Mouse (Mus musculus) 3T3-L1 (cell line): ENCODE results near the gene Tmem178.

Source experiments
- DNase-seq: peaks from one replicate; pipeline ENCODE4 v3.0.0-alpha.2; 2015; ENCODE audit warnings: low read depth, low spot score

Tmem178 gene

DNA sequence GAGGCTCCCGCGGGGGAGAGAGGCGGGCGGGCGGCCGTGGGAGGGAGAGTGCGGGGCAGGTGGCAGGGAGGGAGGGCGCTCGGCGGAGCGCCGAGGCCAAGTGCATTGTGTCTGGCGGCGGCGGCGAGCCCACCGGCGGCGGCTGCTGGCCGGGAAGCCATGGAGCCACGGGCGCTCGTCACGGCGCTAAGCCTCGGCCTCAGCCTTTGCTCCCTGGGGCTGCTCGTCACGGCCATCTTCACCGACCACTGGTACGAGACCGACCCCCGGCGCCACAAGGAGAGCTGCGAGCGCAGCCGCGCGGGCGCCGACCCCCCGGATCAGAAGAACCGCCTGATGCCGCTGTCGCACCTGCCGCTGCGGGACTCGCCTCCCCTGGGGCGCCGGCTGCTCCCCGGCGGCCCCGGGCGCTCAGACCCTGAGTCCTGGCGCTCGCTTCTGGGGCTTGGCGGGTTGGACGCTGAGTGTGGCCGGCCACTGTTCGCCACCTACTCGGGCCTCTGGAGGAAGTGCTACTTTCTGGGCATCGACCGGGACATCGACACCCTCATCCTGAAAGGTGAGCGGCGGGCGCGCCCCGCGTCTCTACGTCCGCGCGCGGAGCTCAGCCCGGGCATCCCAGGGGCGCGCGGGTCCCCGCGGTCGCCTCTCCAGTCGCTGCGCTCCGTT lies at the start of gene Tmem178:
TSS of gene Tmem178 (plus strand) at position 103 of the 669 bp plus-strand sequence.
- DNase-seq, result no peak

- no peak for DNase-seq
These were observed 48.0 kb upstream of the Tmem178 start for GRCm38 (mm10) chr17:80896481-80896880.

DNA sequence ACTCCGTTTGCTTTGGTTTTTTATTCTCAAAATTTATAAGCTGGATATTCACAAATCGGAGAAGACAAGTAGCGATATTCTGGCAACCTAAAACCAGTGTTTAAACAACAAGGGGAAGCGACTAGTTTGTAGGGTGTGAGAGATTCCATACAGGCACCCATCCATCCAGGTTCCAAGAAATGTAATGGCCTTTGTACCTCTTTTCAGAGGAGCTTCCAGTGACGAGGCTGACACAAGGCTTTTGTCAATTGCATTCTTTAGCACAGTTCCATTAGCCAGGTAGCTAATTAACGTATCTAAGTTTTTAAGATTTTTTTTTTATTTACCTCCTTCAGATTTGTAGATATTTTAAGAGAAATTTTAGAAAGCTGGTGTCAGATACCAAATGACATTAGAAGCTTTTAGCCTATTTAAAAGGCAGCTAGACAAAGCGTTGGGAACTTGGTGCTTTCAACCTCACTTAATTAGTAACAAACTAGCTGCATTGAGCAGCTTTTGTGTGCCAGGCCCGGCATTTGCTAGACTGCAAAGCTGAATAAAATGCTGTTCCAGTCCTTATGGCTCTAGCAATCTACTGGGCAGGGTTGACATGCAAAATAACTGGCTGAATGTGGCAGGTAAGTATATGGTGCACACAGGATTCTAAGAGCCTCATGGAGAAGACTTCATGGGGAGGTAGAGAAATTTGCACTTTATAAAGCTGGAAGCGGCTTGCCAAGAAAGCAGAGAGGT lies 46.6 kb upstream of the Tmem178 start:
- no peak for DNase-seq

DNA sequence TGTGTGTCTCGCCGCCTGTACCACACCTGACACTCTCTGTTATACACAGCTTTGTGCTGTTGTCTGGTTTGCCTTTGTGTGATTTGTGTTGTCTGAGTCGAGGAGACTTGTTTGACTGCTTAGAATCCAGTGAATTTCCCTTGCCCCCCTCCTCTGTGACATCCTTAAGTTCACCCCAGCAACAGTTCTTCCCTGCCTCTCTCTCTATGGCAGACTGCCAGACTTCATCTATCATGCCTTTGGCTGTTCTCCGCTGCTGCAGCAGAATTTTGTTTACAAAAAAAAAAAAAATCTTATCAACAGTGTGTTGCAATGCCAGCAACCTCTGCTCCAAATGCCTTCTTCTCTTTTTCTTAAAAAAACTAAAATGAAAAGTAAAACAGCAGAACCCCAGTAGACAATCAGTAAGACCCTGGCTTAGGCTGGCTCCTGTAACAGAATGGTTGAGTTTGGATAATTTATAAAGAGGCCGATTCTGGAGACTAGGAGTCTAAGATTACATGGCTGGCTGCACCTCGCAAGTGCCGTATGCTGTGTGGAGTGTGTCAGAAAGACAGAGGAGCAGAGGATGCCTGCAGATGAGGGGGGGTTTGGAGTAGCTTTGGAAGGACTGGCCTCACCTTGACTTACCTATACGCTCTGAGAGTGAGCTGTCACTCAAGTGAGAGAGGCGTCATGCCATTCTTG lies 44.8 kb upstream of the Tmem178 start:
- DNase-seq, result peak; percentile 77

DNA sequence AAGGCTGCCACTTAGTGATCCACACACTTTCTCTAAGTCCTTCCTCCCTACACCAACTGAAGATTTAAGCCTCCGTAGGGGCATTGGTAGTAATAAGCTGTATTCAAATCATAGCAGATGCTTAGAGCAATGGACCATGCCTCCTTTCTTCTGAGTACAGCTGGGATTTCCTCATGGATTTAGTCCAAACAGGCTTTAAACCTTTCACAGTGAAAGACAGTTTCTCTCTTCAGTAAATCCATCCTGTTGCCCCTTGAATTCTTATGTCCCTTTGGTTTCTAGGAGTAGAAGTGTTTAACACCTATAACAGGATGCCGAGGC lies 44.3 kb upstream of the Tmem178 start:
- DNase-seq, result no peak

GRCm38 (mm10) chr17:80901885-80902284 lies 42.5 kb upstream of the Tmem178 start:
- no peak for DNase-seq

DNA sequence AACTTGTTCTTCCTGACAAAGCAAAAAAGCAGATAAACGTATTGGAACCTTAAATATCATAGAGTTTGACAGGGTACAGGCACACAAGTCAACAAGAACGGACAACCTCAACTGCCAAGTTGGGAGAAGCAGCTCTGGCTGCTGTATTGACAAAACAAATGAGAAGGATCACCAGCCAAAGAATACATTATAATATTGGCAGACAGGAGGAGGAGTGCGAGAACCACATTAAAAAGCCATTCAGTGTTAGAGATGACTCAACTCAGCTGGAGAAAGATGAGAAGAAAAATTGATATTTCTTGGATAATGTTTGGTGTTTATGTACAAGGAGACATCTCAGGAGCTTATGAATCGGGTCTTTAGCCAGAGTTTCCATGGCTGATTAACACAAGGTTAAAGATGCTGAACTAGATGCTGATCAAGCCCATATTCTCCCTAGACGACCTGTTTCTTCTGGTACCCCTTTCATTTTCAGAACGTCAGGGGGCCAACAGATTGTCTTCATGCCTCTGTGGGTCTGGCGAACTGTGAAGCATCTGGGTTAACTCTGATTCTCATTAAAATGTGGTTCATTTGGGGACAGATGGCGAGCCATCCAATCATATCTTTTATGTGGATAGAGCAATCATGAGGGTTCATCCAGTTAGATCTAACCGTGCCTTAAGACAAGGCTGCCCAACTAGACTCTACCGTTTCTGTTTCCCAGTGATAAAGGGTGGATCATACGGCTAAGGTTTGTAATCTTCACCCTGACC lies 41.1 kb upstream of the Tmem178 start:
- DNase-seq, result no peak

DNA sequence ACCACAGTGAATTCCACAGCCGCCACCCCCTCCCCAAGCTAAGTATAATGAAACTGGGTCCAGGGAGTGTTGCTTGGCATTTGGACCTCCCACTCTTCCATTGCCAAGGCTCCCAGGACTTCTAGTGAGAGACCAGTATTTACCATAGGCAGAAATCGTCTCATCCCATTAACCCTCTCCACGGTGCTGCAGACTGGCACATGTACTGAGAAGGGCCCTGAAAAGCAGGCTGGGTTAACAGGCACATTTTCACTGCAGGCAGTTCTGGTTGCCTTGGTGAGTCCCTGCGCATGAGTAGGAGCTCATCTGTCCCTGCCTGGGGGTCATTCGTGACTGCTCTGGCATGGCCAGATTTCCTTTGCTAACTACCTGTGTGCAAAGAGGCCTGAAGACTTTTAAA lies 40.4 kb upstream of the Tmem178 start:
- DNase-seq, result no peak

DNA sequence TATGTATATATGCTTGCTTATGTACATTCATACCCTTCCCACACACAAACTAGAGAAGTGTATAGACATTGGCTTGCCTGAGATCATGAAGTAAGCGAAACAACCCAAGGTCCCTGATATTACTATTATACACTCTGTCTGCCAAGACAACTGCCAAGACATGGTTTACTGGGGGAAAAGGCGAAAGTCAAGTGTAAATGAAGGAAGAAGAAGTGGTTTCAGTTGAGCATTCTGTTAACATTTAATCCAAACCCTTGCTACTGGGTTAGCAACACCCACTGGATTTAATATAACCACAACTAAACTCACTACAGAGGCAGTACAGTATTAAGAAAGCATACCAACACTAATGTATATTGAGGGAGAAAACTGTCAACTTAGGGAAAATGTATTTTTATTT lies 28.8 kb upstream of the Tmem178 start:
- no peak for DNase-seq

DNA sequence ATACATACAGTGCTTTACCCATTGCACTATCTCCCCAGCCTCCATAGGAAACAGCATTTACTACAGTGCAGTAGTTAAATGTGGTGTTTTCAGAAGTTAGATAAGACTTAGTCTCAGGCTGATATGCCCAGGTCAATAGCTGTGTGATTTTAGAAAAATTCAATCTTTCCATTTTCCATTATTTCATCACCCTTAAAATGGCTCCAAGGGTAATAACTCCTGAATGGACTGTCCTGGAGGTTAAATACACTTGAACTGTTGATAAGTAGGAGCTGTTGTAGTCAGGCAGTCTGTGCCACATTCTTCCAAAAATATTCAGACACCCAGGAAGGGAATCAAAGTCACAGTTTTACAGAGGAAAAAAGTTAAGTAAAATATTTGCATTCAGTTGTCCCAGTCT lies 25.2 kb upstream of the Tmem178 start:
- no peak for DNase-seq

GRCm38 (mm10) chr17:80921286-80922134 lies 22.9 kb upstream of the Tmem178 start:
- no peak for DNase-seq

GRCm38 (mm10) chr17:80925554-80925953 lies 18.9 kb upstream of the Tmem178 start:
- DNase-seq, result no peak

GRCm38 (mm10) chr17:80927151-80927550 lies 17.3 kb upstream of the Tmem178 start:
- DNase-seq, result no peak

DNA sequence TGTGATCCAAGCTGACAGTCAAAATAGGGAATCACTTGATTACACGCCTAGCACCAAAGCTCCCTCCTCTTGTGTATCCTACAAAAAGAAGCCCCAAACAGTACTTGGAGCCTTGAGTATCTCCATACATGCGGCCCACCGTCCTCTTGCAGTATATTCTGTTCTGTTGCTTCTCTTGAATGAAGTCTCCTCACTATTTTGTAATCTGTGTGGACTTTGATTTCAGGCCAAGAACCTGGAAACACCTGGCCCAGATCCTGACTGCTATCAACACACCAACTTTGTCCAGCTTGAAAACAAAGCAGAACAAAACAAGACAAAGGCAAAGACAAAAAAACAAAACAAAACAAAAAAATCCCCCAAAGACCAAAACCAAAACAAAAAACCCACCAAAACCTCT lies 11.7 kb upstream of the Tmem178 start:
- DNase-seq, result no peak

DNA sequence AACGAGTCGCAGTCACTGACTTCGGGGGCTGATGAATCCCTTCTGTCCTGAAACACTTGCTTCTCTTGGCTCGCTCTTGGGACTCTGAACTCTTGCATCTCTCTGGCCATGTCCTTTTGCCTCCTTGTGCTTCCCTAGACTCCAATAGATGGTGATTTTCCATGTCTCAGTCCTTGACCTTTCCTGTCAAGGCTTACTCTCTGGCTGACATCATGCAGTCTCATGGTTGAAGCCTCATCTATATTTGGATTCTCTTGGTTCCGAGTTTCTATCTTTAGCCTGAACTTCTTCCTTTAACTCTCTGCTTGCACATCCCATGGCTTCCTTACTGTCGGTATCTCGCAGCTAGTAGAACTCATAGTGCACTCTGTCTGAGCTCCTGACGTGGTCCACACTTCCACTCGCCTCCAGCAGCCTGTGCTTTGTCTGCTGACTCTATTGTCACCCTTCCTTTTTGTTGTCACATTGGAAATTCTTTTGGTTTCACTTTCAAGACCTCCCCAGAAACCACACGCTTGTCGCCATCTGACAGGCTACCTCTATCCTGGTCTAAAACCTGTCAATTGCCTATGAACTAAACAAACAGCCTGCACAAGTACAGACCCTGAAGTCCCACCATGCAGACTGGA lies 10.9 kb upstream of the Tmem178 start:
- DNase-seq, result no peak

- no peak for DNase-seq
These were observed 8.5 kb upstream of the Tmem178 start for GRCm38 (mm10) chr17:80935807-80936519.

GRCm38 (mm10) chr17:80936521-80936920 lies 7.9 kb upstream of the Tmem178 start:
- no peak for DNase-seq

GRCm38 (mm10) chr17:80939833-80940232 lies 4.6 kb upstream of the Tmem178 start:
- no peak for DNase-seq

GRCm38 (mm10) chr17:80941857-80942256 lies 2.6 kb upstream of the Tmem178 start:
- DNase-seq, result no peak
